Mouse (Mus musculus): ENCODE measurements around the gene Atp2a1.
"Not testable (repeated sequence)": the region's sequence is repeated elsewhere in the genome, so short reads cannot be mapped to it uniquely, and the experiment has no call there.

Gene Atp2a1

DNA sequence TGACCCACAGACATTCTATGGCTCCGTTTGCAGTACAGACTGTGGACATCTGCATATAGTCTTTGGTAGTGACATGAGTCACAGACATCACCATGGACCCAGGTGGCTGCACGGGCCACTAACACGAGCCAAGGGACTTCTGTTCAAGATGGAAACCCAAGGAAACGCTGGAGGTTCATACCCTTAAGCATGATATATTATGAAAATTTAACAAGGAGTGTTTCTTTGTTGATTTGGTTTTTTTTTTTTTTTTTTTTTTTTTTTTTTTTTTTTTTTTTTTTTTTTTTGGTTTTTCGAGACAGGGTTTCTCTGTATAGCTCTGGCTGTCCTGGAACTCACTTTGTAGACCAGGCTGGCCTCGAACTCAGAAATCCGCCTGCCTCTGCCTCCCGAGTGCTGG, 60.4 kb downstream of the Atp2a1 start:
- DNase-seq = not testable (repeated sequence)

DNA sequence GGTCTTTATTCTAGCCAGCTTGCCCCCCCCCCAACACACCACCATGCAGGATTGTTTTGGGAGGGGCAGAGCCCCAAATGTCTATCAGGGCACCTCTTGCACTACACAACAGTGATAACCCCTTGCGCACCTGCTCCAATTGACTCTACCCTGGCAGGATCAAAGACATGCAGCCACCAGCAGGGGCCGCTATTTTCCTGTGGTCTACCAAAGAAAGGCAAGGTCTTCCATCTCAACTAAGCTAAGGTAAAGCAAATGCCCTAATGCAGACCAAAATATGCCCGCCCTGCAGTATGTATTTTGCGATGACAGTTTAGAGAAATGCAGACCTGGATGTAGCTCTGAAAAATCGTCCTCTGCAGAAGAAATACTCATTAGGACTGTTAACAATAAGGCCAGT, 63.4 kb downstream of the Atp2a1 start:
- peak; percentile 95 to 96 for DNase-seq

DNA sequence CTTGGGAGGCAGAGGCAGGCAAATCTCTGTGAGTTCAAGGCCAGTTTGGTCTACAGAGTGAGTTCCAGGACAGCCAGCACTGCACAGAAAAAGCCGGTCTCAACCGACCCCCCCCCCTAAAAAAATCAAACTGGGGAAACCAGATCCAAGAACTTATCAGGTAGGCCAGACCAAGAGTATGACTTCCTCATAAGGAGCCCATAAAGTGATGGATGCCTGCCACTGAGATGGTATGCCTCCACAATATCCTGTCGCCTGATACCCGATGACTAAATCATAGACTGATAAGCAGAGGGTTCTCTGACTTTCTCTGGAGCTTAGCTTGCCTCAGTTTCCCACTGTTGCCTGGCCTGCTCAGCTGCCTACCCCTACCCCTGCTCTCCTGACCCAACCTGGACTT, 65.1 kb downstream of the Atp2a1 start:
- no peak for DNase-seq

DNA sequence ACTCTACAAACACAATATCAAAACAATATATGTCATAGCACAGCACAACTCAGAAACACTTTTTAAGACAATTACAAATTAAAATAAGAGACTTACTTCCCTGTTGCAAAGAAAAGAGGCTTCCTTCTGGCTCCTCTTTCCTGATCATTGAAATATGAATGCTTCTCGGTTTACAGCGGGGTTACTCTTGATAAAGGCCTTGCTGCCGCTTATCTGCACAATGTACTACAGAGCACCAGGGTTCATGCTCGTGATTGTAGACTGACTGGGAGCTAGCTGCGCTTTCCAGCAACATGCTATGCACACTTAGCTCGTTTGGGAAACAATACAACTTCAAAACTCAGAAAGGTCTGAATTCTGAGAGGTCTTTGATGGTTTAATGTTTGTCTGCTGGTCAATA, 65.7 kb downstream of the Atp2a1 start:
- DNase-seq = no peak

DNA sequence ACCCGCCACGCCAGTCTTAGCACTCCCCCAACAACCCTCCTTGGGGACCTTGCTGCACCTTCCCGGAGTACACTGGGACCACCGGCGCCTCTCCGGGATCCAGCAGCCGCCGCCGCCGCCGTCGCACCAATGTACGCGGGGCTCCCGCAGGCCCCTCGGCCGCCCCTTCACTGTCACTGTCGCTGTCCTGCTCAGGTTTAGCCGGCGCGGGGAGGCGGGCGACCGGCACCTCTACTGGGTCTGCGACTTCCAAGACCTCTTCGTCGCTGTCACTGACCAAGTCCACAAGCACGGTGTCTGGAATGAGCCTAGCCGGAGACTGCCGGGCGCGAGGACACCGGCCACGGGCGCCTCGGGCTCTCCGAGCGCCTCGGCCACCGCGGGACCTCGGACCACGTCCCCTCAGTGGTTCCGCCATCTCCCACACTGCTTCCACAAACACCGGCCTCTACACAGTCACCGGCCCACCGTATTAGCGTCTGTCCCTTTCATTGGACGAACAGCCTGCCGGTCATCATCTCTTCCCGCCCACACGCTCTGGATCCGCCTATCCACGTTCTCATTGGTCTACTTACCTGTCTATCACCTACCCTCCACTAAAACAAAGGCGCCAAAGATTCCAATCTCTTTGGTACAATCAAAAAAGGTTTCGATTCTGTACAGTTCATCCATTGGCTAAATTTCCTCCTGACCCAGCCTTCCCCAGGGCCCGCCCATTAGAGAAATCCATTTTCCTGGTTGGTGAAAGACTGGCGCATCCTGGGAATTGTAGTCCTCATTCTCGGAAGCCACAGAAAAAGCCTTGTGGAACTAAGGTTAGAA, 66.4 kb downstream of the Atp2a1 start, which contains the start of gene Nfatc2ip:
TSS of gene Nfatc2ip (minus strand) at position 440 of the 822 bp plus-strand sequence.
- DNase-seq = peak; percentile 92

Measured in B cell, adult 2 months (primary cell).